Mouse (Mus musculus) heart, embryonic 12.5 days (tissue): ENCODE measurements at regions not wholly inside any gene's neighbourhood (a gene's known extent, or its start where the extent isn't known, plus 50 kb on each side); places are given as distances from the start of the nearest gene placed in this dataset.

Source experiments
- ATAC-seq: fragments of 200-750 bp; cut with Nextera tagmentation; 2 replicates; pipeline ENCODE4 v1.8.0; 2017; ENCODE audit warnings: moderate TSS enrichment, moderate library complexity; ENCODE audit not compliant: insufficient number of reproducible peaks, low FRiP score
- H3K27ac ChIP-seq: fragments of 300-500 bp; sonication (generic); 2 replicates; pipeline ENCODE4 v1.5.1; 2016; ENCODE audit warnings: mild to moderate bottlenecking, moderate library complexity; ENCODE audit not compliant: poor library complexity, severe bottlenecking
- H3K27me3 ChIP-seq: fragments of 300-500 bp; sonication (generic); replicated peaks from 2 replicates; pipeline ENCODE4 v1.6.1; 2016; ENCODE audit warnings: mild to moderate bottlenecking, moderate library complexity
- H3K36me3 ChIP-seq: fragments of 300-500 bp; sonication (generic); 2 replicates; pipeline ENCODE4 v1.6.1; 2016; ENCODE audit warnings: mild to moderate bottlenecking, moderate library complexity
- H3K4me1 ChIP-seq: fragments of 300-500 bp; sonication (generic); replicated peaks from 2 replicates; pipeline ENCODE4 v1.6.1; 2016; ENCODE audit warnings: mild to moderate bottlenecking
- H3K4me2 ChIP-seq: fragments of 300-500 bp; sonication (generic); 2 replicates; pipeline ENCODE4 v1.6.1; 2016; ENCODE audit warnings: mild to moderate bottlenecking, moderate library complexity
- H3K4me3 ChIP-seq: fragments of 300-500 bp; sonication (generic); 2 replicates; pipeline ENCODE4 v1.5.1; 2016; ENCODE audit warnings: mild to moderate bottlenecking
- H3K9ac ChIP-seq: fragments of 300-500 bp; sonication (generic); 2 replicates; pipeline ENCODE4 v1.6.1; 2016; ENCODE audit warnings: mild to moderate bottlenecking, moderate library complexity
- H3K9me3 ChIP-seq: fragments of 300-500 bp; sonication (generic); replicated peaks from 2 replicates; pipeline ENCODE4 v1.6.1; 2016; ENCODE audit warnings: mild to moderate bottlenecking, moderate library complexity
- WGBS: fragments of 180-500 bp; shearing (Covaris S2); methylation state at CpG from one replicate; pipeline ENCODE4 v1.1.7; 2016; 5-methylcytosine and 5-hydroxymethylcytosine counted together

DNA sequence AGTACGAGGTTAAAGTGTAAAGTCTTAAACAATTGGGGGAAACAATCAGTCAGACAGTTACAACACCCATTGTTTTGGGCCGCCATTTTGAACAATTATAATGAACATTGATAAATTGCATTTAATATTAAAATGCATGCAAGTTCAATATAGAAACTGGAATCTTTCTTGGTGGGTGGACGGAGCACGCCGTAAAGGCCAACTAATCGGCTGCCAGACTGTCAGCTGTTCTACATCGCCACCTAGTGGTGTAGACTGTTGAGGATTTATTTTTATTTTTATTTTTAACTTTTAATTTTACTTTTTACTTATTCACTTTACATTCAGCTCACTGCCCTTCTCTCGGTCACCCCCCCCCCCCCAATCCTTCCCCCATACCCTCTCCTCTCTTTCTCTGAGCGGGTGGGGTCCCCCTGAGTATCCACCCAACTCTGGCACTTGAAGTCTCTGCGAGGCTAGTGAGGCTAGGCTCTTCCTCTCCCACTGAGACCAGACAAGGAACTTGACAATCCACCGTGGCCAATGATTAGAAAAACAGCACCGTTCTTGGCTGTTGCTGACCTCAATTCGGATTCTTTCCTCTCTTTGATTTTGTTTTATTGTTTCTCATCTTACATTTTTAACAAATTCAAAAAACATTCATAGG is 79.7 kb upstream of the C1qtnf3 start:
- H3K4me1 ChIP-seq, result peaks cover 15% of the 10 kb centered on the region
- H3K36me3 ChIP-seq, result no peaks in the 10 kb centered on the region
- no peak for ATAC-seq
- 17% methylated on average over 13 of the region's 13 CpGs for WGBS
- no peak overlapping the region for H3K4me2 ChIP-seq
- no peaks in the 10 kb centered on the region for H3K9me3 ChIP-seq
- no peak overlapping the region for H3K27ac ChIP-seq
- no peak overlapping the region for H3K9ac ChIP-seq
- H3K4me3 ChIP-seq, result no peak overlapping the region
- H3K27me3 ChIP-seq, result no peaks in the 10 kb centered on the region

DNA sequence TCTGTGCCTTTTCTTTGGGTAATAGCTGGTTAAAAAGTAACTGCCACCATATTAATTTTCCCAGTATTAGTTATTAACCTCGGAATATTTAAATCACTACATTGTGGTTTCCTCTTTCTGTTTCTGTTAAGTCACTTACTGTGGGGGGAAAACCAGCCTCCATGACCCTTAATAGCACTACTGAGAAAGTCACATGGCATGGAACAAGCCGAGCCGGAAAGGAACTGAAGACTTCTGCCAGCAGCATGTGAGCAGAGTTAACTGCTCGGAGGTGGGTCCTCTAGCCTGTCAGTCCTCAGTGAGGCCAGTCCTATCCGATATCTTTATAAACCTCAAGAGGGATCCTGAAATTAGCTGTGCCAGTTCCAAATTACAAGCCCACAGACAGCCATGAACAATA is 75.8 kb upstream of the C1qtnf3 start:
- Histone ChIP-seq H3K9ac (no peak overlapping the region), H3K27me3 (no peaks in the 10 kb centered on the region), H3K4me3 (no peak overlapping the region), H3K9me3 (peaks cover 6% of the 10 kb centered on the region; the same call in 1 of the 2 replicates), H3K36me3 (no peaks in the 10 kb centered on the region), H3K4me1 (no peaks in the 10 kb centered on the region), H3K4me2 (no peak overlapping the region), H3K27ac (no peak overlapping the region)
- 60% methylated on average over 5 of the region's 5 CpGs for WGBS
- no peak for ATAC-seq

DNA sequence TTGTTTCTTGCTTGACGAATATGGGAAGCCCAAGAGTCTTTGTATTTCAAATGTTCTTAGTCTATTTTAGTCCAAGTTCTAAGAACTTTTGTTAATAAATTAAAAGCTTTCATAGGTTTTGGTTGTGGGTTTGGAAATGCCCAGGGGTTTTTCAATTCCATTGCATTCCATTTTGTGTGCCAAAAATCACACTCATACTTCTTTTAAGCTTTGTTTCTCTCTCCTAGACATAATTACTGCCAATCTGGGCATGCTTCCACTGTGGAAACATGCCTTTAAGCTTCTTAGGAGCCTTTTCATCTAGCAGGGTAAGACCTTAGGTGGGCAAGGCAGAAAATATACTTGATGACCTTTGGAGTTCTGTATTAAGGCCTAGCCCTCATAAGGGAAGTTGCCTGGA is 70.4 kb upstream of the C1qtnf3 start:
- no peaks in the 10 kb centered on the region for H3K27me3 ChIP-seq
- ATAC-seq, result no peak
- H3K4me1 ChIP-seq, result no peaks in the 10 kb centered on the region
- H3K36me3 ChIP-seq, result no peaks in the 10 kb centered on the region
- no peak overlapping the region for H3K9ac ChIP-seq
- H3K27ac ChIP-seq, result no peak overlapping the region
- H3K9me3 ChIP-seq, result peaks cover 18% of the 10 kb centered on the region
- 89% methylated on average over 1 of the region's 1 CpGs for WGBS
- no peak overlapping the region for H3K4me3 ChIP-seq
- H3K4me2 ChIP-seq, result no peak overlapping the region

DNA sequence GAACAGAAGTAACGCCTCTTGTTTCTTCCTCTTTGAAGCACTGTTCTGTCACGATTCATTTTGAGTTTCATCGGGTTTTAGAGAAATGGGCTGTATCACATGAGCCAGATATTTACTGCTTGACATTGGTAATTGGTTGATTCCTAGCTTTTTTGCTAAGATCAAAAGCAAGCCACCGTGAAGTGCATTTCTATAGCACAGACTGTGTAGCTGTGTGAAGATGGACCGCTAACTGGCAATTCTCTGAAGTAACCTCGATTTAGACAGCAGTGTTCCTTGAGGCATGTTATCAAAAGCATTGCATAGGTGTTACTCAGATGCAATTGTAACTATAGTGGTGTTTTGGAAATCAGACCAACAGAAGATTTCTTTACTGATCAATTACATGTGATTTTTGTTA is 64.1 kb upstream of the C1qtnf3 start:
- Histone ChIP-seq H3K4me3 (no peak overlapping the region), H3K27me3 (no peaks in the 10 kb centered on the region), H3K9ac (no peak overlapping the region), H3K27ac (no peak overlapping the region), H3K4me2 (no peak overlapping the region), H3K4me1 (peaks cover 12% of the 10 kb centered on the region), H3K9me3 (peaks cover 23% of the 10 kb centered on the region), H3K36me3 (no peaks in the 10 kb centered on the region)
- no peak for ATAC-seq
- WGBS, result 88% methylated on average over 6 of the region's 6 CpGs

DNA sequence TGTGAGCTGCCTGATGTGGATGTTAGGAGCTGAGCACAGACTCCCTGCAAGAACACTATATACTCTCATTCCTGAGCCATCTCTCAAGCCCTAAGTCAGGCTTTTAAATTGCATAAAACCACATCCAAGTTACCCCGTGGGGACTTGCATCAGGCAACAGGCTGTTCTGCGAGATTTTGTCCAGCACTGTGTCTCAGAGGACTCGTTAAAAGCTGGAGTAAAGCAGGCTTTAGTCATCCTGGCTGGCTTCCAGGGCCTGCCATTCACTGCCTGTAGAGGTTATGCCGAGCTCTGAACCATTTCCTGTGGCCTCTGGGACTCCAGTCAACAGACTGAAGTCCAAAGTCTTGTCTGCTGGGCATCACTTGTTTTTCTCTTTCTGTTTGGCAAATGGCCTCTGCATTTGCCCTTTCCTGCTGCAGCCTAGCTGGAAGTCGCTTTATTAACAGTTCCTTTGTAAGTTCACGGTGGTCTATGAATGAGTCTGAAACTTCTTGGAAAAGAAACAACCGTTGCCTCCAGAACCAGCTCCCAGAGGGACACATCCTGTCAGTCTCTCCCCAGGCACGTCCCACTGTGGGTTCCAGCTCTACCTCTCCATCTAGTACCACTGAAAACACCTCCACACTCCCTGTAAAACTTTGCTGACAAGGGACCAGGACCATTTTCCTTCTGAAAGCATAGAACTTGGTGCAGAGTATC is 61.8 kb upstream of the C1qtnf3 start:
- WGBS, result 33% methylated on average over 8 of the region's 8 CpGs
- 0 out of 2 replicates have a peak, but pooled peaks have one; percentile 59 for ATAC-seq
- Histone ChIP-seq H3K4me1 (peaks cover 12% of the 10 kb centered on the region), H3K27me3 (no peaks in the 10 kb centered on the region), H3K36me3 (no peaks in the 10 kb centered on the region), H3K9me3 (peaks cover 12% of the 10 kb centered on the region), H3K27ac (peak overlapping the region; percentile 61), H3K9ac (no peak overlapping the region), H3K4me2 (no peak overlapping the region), H3K4me3 (no peak overlapping the region)

DNA sequence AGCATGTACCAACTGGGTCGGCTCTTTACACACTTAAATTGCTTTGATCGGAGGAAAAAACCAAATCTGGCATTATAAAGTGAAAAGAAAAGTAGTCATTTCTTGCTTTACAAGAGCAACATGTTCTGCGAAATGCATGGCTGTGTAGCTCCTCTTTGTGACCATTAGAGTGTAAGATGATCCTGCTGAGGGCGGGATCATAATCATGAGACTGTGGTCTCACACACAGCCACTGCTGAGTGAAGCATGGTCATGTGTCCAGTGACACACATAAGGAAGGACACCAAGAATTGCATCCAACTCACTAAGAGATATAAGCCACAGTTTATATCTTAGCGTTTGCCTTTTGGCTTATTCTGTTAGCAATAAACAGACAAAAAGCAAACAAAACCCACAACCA is 53.8 kb upstream of the C1qtnf3 start:
- Histone ChIP-seq H3K9me3 (no peaks in the 10 kb centered on the region), H3K4me1 (no peaks in the 10 kb centered on the region), H3K4me3 (no peak overlapping the region), H3K36me3 (no peaks in the 10 kb centered on the region), H3K27ac (no peak overlapping the region), H3K4me2 (no peak overlapping the region), H3K9ac (no peak overlapping the region), H3K27me3 (no peaks in the 10 kb centered on the region)
- no peak for ATAC-seq
- 78% methylated on average over 5 of the region's 5 CpGs for WGBS

DNA sequence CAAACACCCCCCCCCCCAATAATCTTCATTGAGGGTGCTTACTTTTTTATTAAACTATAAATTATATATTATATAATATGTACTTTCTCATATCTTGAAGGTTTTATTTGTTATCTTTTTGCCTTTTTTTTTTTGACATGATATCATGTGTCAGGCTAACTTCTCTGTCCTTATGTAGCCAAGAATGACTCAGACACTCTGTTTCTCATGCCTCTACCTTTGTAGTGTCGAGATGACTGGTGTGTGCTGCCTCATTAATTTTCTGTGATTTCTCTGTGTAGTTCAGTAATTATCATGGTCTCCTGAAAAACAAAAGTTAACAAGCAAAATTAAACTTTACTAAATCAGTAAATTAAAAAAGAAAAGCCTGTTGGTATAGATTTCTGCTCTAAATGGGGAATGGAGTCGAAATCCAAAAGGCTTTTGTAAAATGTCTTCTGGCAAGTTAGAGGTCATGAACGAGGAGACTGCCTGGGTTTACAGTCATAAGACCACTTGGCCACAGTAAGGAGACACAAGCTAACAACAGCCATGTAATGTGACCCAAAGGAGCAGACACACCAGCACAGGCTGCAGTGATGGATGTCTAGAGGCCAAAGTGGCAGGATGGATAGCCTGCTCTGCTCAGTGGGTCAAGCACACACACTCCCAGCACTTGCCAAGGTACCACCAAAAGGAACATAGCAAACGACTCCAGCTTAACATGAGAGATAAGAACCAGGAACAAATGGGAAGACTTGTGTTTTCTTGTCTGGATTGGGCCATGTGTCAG is 53.2 kb upstream of the C1qtnf3 start:
- no peak overlapping the region for H3K27ac ChIP-seq
- no peaks in the 10 kb centered on the region for H3K27me3 ChIP-seq
- 48% methylated on average over 4 of the region's 4 CpGs for WGBS
- no peaks in the 10 kb centered on the region for H3K4me1 ChIP-seq
- no peak overlapping the region for H3K4me2 ChIP-seq
- H3K9ac ChIP-seq, result no peak overlapping the region
- no peaks in the 10 kb centered on the region for H3K9me3 ChIP-seq
- no peaks in the 10 kb centered on the region for H3K36me3 ChIP-seq
- no peak overlapping the region for H3K4me3 ChIP-seq
- ATAC-seq, result no peak

DNA sequence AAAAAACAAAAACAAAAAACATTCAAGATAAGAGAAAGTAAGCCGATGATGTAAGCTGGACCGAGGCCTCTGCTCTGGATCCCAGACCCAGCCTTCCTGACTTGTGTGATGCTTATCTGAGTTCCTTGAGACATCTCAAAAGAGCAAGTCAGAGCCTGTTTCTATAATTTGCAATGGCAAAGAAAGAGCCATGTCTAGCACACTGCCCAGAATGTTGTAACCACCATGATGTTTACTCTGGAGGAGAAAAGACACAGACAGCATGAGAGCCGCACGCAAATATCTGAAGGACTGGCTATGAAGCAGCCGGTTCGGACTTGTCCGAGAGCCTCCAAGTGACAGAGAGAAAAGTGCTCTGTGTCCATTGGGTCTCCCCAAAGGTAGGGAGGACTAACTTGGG is 52.2 kb upstream of the C1qtnf3 start:
- ATAC-seq, result no peak
- Histone ChIP-seq H3K9me3 (no peaks in the 10 kb centered on the region), H3K4me2 (no peak overlapping the region), H3K27me3 (no peaks in the 10 kb centered on the region), H3K4me3 (no peak overlapping the region), H3K4me1 (no peaks in the 10 kb centered on the region), H3K9ac (no peak overlapping the region), H3K36me3 (no peaks in the 10 kb centered on the region), H3K27ac (no peak overlapping the region)
- 68% methylated on average over 7 of the region's 7 CpGs for WGBS

DNA sequence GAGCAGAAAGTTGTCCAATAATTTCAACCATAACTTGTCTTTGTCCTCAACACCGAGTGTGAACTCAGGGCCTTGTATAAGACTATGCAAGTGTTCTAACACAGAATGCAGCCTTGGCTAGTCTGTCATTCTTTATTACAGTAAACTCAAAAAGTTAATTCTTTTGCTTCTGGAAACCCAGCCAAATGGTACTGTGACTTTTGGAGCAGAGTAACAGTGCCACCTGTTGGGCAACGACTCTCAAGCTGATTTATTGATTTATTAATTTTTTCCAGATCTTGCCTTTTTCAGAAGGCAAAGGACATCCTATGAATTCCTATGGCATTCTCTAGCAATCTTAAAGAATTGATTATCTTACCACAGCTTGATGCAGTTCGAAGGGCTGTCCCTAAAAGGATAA is 51.1 kb upstream of the C1qtnf3 start:
- Histone ChIP-seq H3K4me1 (no peaks in the 10 kb centered on the region), H3K4me3 (no peak overlapping the region), H3K27ac (no peak overlapping the region), H3K9ac (no peak overlapping the region), H3K36me3 (no peaks in the 10 kb centered on the region), H3K9me3 (no peaks in the 10 kb centered on the region), H3K4me2 (no peak overlapping the region), H3K27me3 (no peaks in the 10 kb centered on the region)
- WGBS, result 45% methylated on average over 3 of the region's 3 CpGs
- no peak for ATAC-seq

DNA sequence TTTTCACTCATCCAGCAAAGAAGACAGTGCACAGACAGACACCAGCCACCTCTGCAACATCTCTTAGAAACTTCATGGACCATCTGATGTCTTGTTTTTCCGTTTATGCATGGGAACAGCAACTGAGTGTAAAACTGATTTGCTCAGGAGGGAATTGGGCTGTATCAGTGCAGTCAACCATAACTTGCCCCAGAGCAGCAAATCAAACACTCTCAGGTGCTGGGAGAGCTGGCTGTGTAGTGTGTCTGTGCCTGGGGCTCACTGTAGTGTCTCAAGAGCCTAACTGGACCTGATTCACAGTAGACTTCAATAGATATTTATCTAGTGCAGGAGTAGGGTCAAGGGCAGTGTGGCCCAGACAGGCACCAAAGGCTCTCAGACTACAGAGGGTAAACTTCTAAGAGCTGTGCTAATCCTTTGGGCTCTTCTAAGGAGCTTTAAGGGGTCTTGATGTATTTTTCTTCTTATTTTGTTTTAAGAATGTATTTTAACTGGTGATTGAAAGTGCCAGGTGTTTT is 50.3 kb upstream of the C1qtnf3 start:
- Histone ChIP-seq H3K27ac (no peak overlapping the region), H3K4me2 (no peak overlapping the region), H3K36me3 (no peaks in the 10 kb centered on the region), H3K4me3 (no peak overlapping the region), H3K27me3 (no peaks in the 10 kb centered on the region), H3K9ac (no peak overlapping the region), H3K4me1 (no peaks in the 10 kb centered on the region), H3K9me3 (no peaks in the 10 kb centered on the region)
- 62% methylated on average over 1 of the region's 1 CpGs for WGBS
- no peak for ATAC-seq
